13 mouse cellular contexts compared by ENCODE assay signal in genomic region chr13:48664916-48665655, GRCm38 (mm10). TPM values are rescaled to one million over a fixed set of nuclear protein-coding genes. Genes with fewer than 3 reads are reported as not detected.
DNase-seq lines count a peak whose midpoint lies in the region; ATAC-seq and TF ChIP-seq lines count a peak whose summit lies in the region.
"Had no signal": no experiment of that assay in that cellular context is flagged by ENCODE, and none has a peak within 500 bp of the region (broad histone marks: within the 10 kb centered on the region; RNA-seq: fewer than 3 reads in every experiment).

No protein-coding gene starts in this region.

- H3K36me3 ChIP-seq in heart, embryonic 10.5 days = no peaks in the 10 kb centered on the region
- no peaks in the 10 kb centered on the region for H3K36me3 ChIP-seq in neural tube, embryonic 15.5 days
- no peaks in the 10 kb centered on the region for H3K36me3 ChIP-seq in limb, embryonic 11.5 days (ENCODE audit: control insufficient read depth, insufficient read depth, low read length)
- H3K36me3 ChIP-seq in stomach, postnatal 0 days (ENCODE audit: control insufficient read depth, insufficient read depth, low read length) = no peaks in the 10 kb centered on the region; the same call in 1 of the 2 replicates
- H3K36me3 ChIP-seq: intestine, embryonic 15.5 days had no signal

- peak overlapping the region; percentile 32; the same call in 1 of the 2 replicates for H3K4me3 ChIP-seq in heart, embryonic 10.5 days
- no peak overlapping the region for H3K4me3 ChIP-seq in neural tube, embryonic 15.5 days (replicated peaks)
- no peak overlapping the region for H3K4me3 ChIP-seq in limb, embryonic 11.5 days (ENCODE audit: low read depth, low read length)
- peak overlapping the region; percentile 74 for H3K4me3 ChIP-seq in stomach, postnatal 0 days (ENCODE audit: low read depth, low read length)

- no peak overlapping the region for H3K9ac ChIP-seq in neural tube, embryonic 15.5 days (replicated peaks)
- H3K9ac ChIP-seq in limb, embryonic 11.5 days (ENCODE audit: low read length) = no peak overlapping the region
- H3K9ac ChIP-seq in stomach, postnatal 0 days (ENCODE audit: low read length) = peak overlapping the region; percentile 90
- H3K9ac ChIP-seq: intestine, embryonic 15.5 days had no signal

- no peak for TF ChIP-seq CTCF in stomach, postnatal 0 days (IDR thresholded peaks at IDR 0.05; ENCODE audit: low read depth)

- H3K27me3 ChIP-seq in heart, embryonic 10.5 days (ENCODE audit: insufficient read depth, poor library complexity, severe bottlenecking) = peaks cover 100% of the 10 kb centered on the region
- H3K27me3 ChIP-seq in neural tube, embryonic 15.5 days (replicated peaks) = peaks cover 91% of the 10 kb centered on the region
- H3K27me3 ChIP-seq in limb, embryonic 11.5 days (ENCODE audit: control insufficient read depth, insufficient read depth, low read length) = peaks cover 95% of the 10 kb centered on the region
- no peaks in the 10 kb centered on the region; the same call in 1 of the 2 replicates for H3K27me3 ChIP-seq in stomach, postnatal 0 days (ENCODE audit: control insufficient read depth, insufficient read depth, low read length)

- intact Hi-C loops in heart, postnatal 25 days (cut with DNase I) = no loop called here

- H3K27ac ChIP-seq in heart, embryonic 10.5 days = 0 out of 2 replicates have a peak overlapping the region, but pooled peaks have one; percentile 26
- H3K27ac ChIP-seq in neural tube, embryonic 15.5 days (replicated peaks) = no peak overlapping the region
- no peak overlapping the region for H3K27ac ChIP-seq in limb, embryonic 11.5 days (replicated peaks; ENCODE audit: low read depth, low read length)
- H3K27ac ChIP-seq in stomach, postnatal 0 days (replicated peaks) = peak overlapping the region; percentile 63
- H3K27ac ChIP-seq: intestine, embryonic 15.5 days had no signal

- DNase-seq in heart, embryonic 10.5 days (ENCODE audit: low spot score) = no peak
- no peak for DNase-seq in heart, postnatal 25 days (ENCODE audit: low spot score)
- DNase-seq in neural tube, embryonic 10.5 days (ENCODE audit: extremely low spot score, low spot score) = peak; percentile 64
- peak; percentile 68 for DNase-seq in limb, embryonic 11.5 days (ENCODE audit: low spot score)
- no peak for DNase-seq in stomach, postnatal 0 days (ENCODE audit: low spot score)
- DNase-seq in right cerebral cortex, postnatal 25 days = no peak
- no peak for DNase-seq in urinary bladder, postnatal 14 days (ENCODE audit: low spot score)
- DNase-seq: lung, postnatal 14 days had no signal

- H3K9me3 ChIP-seq in heart, embryonic 10.5 days = no peaks in the 10 kb centered on the region
- H3K9me3 ChIP-seq in neural tube, embryonic 15.5 days (replicated peaks) = no peaks in the 10 kb centered on the region
- H3K9me3 ChIP-seq in limb, embryonic 11.5 days (ENCODE audit: control insufficient read depth, low read length) = no peaks in the 10 kb centered on the region
- H3K9me3 ChIP-seq in stomach, postnatal 0 days (ENCODE audit: control insufficient read depth, low read length) = no peaks in the 10 kb centered on the region
- H3K9me3 ChIP-seq: intestine, embryonic 15.5 days had no signal

- no peak overlapping the region for H3K4me2 ChIP-seq in neural tube, embryonic 15.5 days
- no peak overlapping the region for H3K4me2 ChIP-seq in limb, embryonic 11.5 days (ENCODE audit: low read depth, severe bottlenecking)
- peak overlapping the region; percentile 67 for H3K4me2 ChIP-seq in stomach, postnatal 0 days (replicated peaks; ENCODE audit: low read depth)
- H3K4me2 ChIP-seq: intestine, embryonic 15.5 days had no signal

- peaks cover 55% of the 10 kb centered on the region for H3K4me1 ChIP-seq in heart, embryonic 10.5 days
- peaks cover 32% of the 10 kb centered on the region for H3K4me1 ChIP-seq in neural tube, embryonic 15.5 days
- H3K4me1 ChIP-seq in limb, embryonic 11.5 days (ENCODE audit: control insufficient read depth, insufficient read depth, low read length) = peaks cover 19% of the 10 kb centered on the region; the same call in 1 of the 2 replicates
- no peaks in the 10 kb centered on the region for H3K4me1 ChIP-seq in stomach, postnatal 0 days (replicated peaks; ENCODE audit: control insufficient read depth, insufficient read depth)

- WGBS in heart, embryonic 10.5 days = 2% methylated on average over 39 of the region's 39 CpGs
- 1% methylated on average over 39 of the region's 39 CpGs for WGBS in neural tube, embryonic 15.5 days
- under 1% methylated on average over 39 of the region's 39 CpGs for whole genome bisulfite sequencing in limb, embryonic 11.5 days
- WGBS in stomach, postnatal 0 days = 2% methylated on average over 37 of the region's 39 CpGs

- ATAC-seq in neural tube, embryonic 15.5 days (ENCODE audit: low FRiP score) = no peak
- no peak for ATAC-seq in limb, embryonic 11.5 days (ENCODE audit: insufficient number of reproducible peaks, low FRiP score, low TSS enrichment, low read depth)
- no peak for ATAC-seq in stomach, postnatal 0 days (ENCODE audit: low FRiP score, low TSS enrichment)
- ATAC-seq: intestine, embryonic 15.5 days had no signal

- TF ChIP-seq EP300 in stomach, postnatal 0 days (optimal IDR thresholded peaks at IDR 0.05) = no peak

RNA-seq across cellular contexts. Expression of gene Barx1, which starts 2.3 kb away (rescaled TPM):
- 2.6 and 11.7 TPM in 2 replicates for polyA plus RNA-seq in heart, embryonic 10.5 days (2016; fragmentation: Nextera tagmentation; extraction: Ambion mirVana)
- not detected for total RNA-seq in heart, postnatal 25 days (2021)
- 0.14 and 0.80 TPM in 2 replicates for polyA plus RNA-seq in neural tube, embryonic 15.5 days (2015; fragmentation: Nextera tagmentation; extraction: Ambion mirVana)
- 1.3 and 1.4 TPM in 2 replicates for polyA plus RNA-seq in limb, embryonic 11.5 days (2014; fragmentation: Nextera tagmentation; extraction: Ambion mirVana)
- polyA plus RNA-seq in stomach, postnatal 0 days (2015; fragmentation: Nextera tagmentation; extraction: Ambion mirVana) = 164 and 201 TPM in 2 replicates
- total RNA-seq: common myeloid progenitor, adult 5-6 weeks; gastrocnemius, adult 8-10 months; layer of hippocampus, postnatal 36 days had no signal

RNA-seq across cellular contexts. Expression of gene Ptpdc1, which starts 39.6 kb away (rescaled TPM):
- 5.1 and 7.0 TPM in 2 replicates for polyA plus RNA-seq in heart, embryonic 10.5 days (2016; fragmentation: Nextera tagmentation; extraction: Ambion mirVana)
- total RNA-seq in heart, postnatal 25 days (2021) = 1 to 10 TPM; 4.6 to 6.0 TPM
- 15.2 and 17.5 TPM in 2 replicates for polyA plus RNA-seq in neural tube, embryonic 15.5 days (2015; fragmentation: Nextera tagmentation; extraction: Ambion mirVana)
- 11.9 and 13.8 TPM in 2 replicates for polyA plus RNA-seq in limb, embryonic 11.5 days (2014; fragmentation: Nextera tagmentation; extraction: Ambion mirVana)
- 3.1 and 3.2 TPM in 2 replicates for polyA plus RNA-seq in stomach, postnatal 0 days (2015; fragmentation: Nextera tagmentation; extraction: Ambion mirVana)

Comparison
In these comparisons a context has a peak if more than half of its experiments do, and no peak if none do; other contexts are left out.
1. DNase-seq: peak in neural tube, embryonic 10.5 days (single experiment) and limb, embryonic 11.5 days (single experiment); none in heart, embryonic 10.5 days (single experiment), heart, postnatal 25 days (single experiment), stomach, postnatal 0 days (single experiment), right cerebral cortex, postnatal 25 days (single experiment) and urinary bladder, postnatal 14 days (single experiment).
2. H3K27ac ChIP-seq: peak in heart, embryonic 10.5 days (single experiment) and stomach, postnatal 0 days (single experiment); none in neural tube, embryonic 15.5 days (single experiment) and limb, embryonic 11.5 days (single experiment).
3. H3K4me3 ChIP-seq: peak in heart, embryonic 10.5 days (single experiment) and stomach, postnatal 0 days (single experiment); none in neural tube, embryonic 15.5 days (single experiment) and limb, embryonic 11.5 days (single experiment).
4. RNA of gene Barx1, which starts 2.3 kb away (polyA plus RNA-seq): 164 to 201 TPM in stomach, postnatal 0 days; 2.6 to 11.7 TPM in heart, embryonic 10.5 days, 1.3 to 1.4 TPM in limb, embryonic 11.5 days and 0.14 to 0.80 TPM in neural tube, embryonic 15.5 days; every median in the first group is over 10 times any median in the second.